Mouse (Mus musculus): ENCODE data around the gene Jdp2.

DNA sequence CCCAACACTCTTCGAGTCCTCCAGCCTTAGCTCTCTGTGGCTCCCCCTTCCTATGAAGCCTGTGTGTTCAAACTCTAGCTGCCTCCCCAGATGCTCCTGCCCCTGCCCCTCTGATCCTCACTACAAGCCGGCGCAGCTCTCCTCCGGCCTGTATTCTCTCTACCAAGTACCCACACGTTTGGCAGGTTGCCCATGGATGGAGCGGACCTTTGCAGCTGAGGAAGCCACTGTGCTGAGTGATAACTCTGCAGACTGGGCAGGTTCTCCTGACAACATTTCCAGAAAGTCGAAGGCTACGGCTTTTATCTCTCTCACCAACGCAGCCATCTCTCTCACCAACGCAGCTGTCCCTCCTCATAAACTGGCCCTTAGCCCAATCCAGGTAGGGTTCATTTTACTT lies 39.5 kb upstream of the Jdp2 start:
- no peak for TF ChIP-seq GATA1 (IDR thresholded peaks at IDR 0.05; ENCODE audit: borderline replicate concordance, low read length)
- no peak for TF ChIP-seq FLI1 (IDR thresholded peaks at IDR 0.05; ENCODE audit: low read length)
